Mouse (Mus musculus) MEL (cell line): ENCODE results near the gene Wdr26.

Experiments
- ETS1 ChIP-seq: IDR thresholded peaks from 2 replicates; pipeline ENCODE4 v1.6.1; 2012; ENCODE audit warnings: low read depth, mild to moderate bottlenecking, inconsistent platforms, low read length, improper control_type of control experiment, moderate library complexity
- GATA1 ChIP-seq: IDR thresholded peaks from 2 replicates; pipeline ENCODE4 v1.6.1; 2011; ENCODE audit warnings: low read depth, low read length, improper control_type of control experiment
- MEF2A ChIP-seq: IDR thresholded peaks from 2 replicates; pipeline ENCODE4 v1.6.1; 2014; ENCODE audit warnings: low read depth, mild to moderate bottlenecking, inconsistent platforms, low read length, improper control_type of control experiment; ENCODE audit not compliant: poor library complexity, insufficient replicate concordance, severe bottlenecking; ENCODE audit errors: extremely low read depth
- POLR2A ChIP-seq, 2 experiments: IDR thresholded peaks; 2 replicates each; pipeline ENCODE4 v1.6.1; 2011 to 2012; ENCODE audit warnings: low read length in 2 of 2, mild to moderate bottlenecking in 2 of 2, control low read depth in 1 of 2, improper control_type of control experiment in 1 of 2, low read depth in 1 of 2, moderate library complexity in 1 of 2; ENCODE audit not compliant: control insufficient read depth in 1 of 2, insufficient read depth in 1 of 2, poor library complexity in 1 of 2

DNA sequence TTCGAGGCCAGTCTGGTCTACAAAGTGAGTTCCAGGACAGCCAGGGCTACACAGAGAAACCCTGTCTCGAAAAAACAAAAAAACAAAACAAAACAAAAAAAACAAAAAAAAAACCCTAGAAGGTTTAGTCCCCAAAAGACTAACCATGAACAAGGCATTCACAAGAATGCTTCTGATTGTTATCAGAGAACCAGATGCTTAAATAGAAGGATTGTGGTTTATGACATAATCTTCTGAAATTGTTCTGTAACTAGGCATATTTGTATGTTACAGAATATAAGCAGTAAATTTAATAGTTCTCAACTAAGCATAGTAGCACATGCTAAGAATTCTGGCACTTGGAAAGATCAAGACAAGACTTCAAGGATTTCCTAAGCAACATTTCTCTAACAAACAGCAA, 87.7 kb downstream of the Wdr26 start:
- no peak for TF ChIP-seq POLR2A (IDR thresholded peaks at IDR 0.05; ENCODE audit: control insufficient read depth in 1 of 2, insufficient read depth in 1 of 2, low read depth in 1 of 2, low read length in 2 of 2, poor library complexity in 1 of 2)
- no peak for TF ChIP-seq GATA1
- no peak for TF ChIP-seq MEF2A
- TF ChIP-seq ETS1 = peak; percentile 57; the same call in 1 of the 2 replicates
